Mouse (Mus musculus): ENCODE data around the gene Golga5.

The Golga5 gene

GRCm38 (mm10) chr12:102516151-102516550 lies 47.2 kb downstream of the Golga5 start:
- DNase-seq: no peak

- DNase-seq: no peak
These were observed 48.7 kb downstream of the Golga5 start for GRCm38 (mm10) chr12:102517647-102518046.

- no peak for DNase-seq
These were observed 51.2 kb downstream of the Golga5 start for GRCm38 (mm10) chr12:102519929-102520720.

- peak; percentile 34 for DNase-seq
These were observed 52.9 kb downstream of the Golga5 start for GRCm38 (mm10) chr12:102521777-102522319.

- DNase-seq: no peak
These were observed 55.3 kb downstream of the Golga5 start for GRCm38 (mm10) chr12:102524216-102524615.

GRCm38 (mm10) chr12:102524760-102525159 lies 55.8 kb downstream of the Golga5 start:
- DNase-seq: no peak

- DNase-seq: no peak
These were observed 59.1 kb downstream of the Golga5 start for GRCm38 (mm10) chr12:102527989-102528388.

- no peak for DNase-seq
These were observed 66.9 kb downstream of the Golga5 start for GRCm38 (mm10) chr12:102535796-102536195.

- no peak for DNase-seq
These were observed 71.3 kb downstream of the Golga5 start for GRCm38 (mm10) chr12:102540278-102540677.

GRCm38 (mm10) chr12:102541168-102541567 lies 72.2 kb downstream of the Golga5 start:
- DNase-seq: no peak

- no peak for DNase-seq
These were observed 76.2 kb downstream of the Golga5 start for GRCm38 (mm10) chr12:102545122-102545521.
